Mouse (Mus musculus) c-Kit-positive CD71-positive TER-119-positive erythroid progenitor cells, embryonic 14.5 days (primary cell): Measurements from ENCODE around the gene Fnip1.

Experiments used
- DNase-seq: peaks from one replicate; pipeline ENCODE4 v3.0.0-alpha.2; 2013; ENCODE audit warnings: low spot score

The Fnip1 gene

GRCm38 (mm10) chr11:54458168-54458567 lies 20.2 kb downstream of the Fnip1 start:
- DNase-seq, result no peak

DNA sequence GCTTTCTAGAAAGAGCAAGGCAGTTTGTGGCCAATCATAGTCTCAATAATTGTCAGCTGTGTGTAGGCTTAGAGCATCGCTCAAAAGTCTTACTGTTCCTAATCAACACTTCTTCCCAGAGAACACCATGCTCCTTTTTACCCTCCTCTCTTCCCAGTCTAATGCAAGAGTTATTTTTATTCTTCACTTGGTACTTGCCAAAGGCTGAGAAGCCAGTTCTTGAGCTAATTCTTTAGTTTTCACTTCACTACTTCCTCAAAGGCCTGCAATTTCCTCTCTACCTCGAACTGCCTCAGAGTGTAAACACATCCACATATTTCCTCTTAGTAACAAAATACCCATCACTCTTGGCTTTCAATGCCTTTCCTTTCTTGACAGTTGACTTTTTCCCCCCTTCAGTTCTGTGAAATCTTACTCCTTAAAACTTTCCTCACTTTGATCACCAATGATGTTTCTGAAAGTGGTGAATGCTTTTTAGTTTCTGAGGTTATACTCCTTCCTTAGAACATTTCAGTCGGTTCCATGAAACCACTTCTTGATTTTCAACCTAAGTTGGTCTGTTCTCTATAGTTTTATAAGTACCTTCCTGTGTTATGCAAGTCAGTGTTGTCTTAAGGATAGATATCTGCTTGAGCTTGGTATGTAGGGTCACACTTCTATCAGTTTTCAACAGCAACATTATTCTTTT lies 26.7 kb downstream of the Fnip1 start:
- no peak for DNase-seq

- DNase-seq, result no peak
These were observed 34.2 kb downstream of the Fnip1 start for GRCm38 (mm10) chr11:54472231-54472630.

- DNase-seq, result peak; percentile 28
These were observed 40.4 kb downstream of the Fnip1 start for GRCm38 (mm10) chr11:54478414-54478813.

- DNase-seq, result no peak
These were observed 48.0 kb downstream of the Fnip1 start for GRCm38 (mm10) chr11:54486041-54486440.

- DNase-seq, result no peak
These were observed 54.1 kb downstream of the Fnip1 start for GRCm38 (mm10) chr11:54491946-54492558.

DNA sequence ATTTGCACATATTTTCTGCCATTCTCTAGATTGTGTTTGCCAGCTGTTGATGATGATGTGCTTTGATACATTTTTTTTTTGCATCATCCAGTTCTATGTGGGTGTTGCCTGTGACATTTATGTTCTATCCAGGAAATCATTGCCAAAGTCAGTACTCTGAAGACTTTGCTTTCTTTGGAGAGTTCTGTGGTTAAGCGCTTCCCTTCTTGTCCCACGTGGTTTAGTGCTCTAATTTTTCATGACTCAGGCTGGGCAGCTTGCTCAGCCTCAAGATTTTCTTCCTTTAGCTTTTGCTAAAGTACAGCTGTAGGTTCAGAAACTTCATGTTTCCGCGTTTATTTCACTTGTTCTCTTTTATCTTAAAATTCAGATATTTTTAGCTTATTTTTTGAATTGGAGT lies 54.6 kb downstream of the Fnip1 start:
- no peak for DNase-seq

- no peak for DNase-seq
These were observed 61.8 kb downstream of the Fnip1 start for GRCm38 (mm10) chr11:54499838-54500237.

- DNase-seq, result no peak
These were observed 64.7 kb downstream of the Fnip1 start for GRCm38 (mm10) chr11:54502546-54503245.

- DNase-seq, result no peak
These were observed 75.6 kb downstream of the Fnip1 start for GRCm38 (mm10) chr11:54513584-54513983.

GRCm38 (mm10) chr11:54521927-54522528 lies 84.0 kb downstream of the Fnip1 start:
- DNase-seq, result no peak

GRCm38 (mm10) chr11:54522529-54523430 lies 84.8 kb downstream of the Fnip1 start, which contains the start of gene Rapgef6:
Gene Rapgef6 (plus strand): TSS chr11:54522847.
- DNase-seq, result peak; percentile 99

GRCm38 (mm10) chr11:54523431-54524001 lies 85.5 kb downstream of the Fnip1 start:
- DNase-seq, result peak; percentile 27

- DNase-seq, result no peak
These were observed 90.0 kb downstream of the Fnip1 start for GRCm38 (mm10) chr11:54528002-54528401.

- no peak for DNase-seq
These were observed 92.4 kb downstream of the Fnip1 start for GRCm38 (mm10) chr11:54530391-54530790.

DNA sequence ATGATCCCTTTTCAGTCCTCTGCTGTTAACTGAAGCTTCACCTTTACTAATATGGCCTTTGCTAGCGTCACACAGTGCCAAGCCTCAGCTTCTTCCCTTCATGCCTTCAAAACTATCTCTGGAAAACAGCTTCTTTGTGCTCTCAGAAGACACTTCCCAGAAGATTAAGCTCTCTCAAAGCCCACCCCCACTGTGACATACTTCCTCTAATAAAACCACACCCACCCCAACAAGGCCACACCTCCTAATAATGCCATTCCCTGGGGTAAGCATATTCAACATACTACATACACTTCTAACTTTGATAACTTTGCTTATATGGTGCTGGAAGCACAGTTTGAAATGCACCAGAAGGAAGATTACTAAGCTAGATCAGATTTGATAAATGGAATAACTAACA lies 92.9 kb downstream of the Fnip1 start:
- no peak for DNase-seq

DNA sequence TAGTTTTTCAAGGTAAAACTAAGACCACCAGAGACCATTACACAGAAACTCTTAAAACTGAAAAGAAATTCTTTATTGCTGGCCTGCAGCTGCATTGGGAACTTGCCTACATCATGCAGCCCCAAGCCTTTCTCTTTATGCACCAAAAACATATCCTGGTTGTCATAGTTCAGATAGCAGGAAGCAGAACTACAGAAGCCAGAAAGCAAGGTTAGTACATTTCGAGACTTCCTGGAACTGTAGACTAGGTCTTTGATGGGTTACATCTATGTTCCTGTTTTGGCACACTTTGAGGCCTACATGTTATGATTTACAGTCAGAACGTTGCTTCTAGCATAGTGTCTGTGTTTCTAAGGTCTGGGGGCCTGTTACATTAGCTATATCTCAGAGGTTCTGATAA lies 95.8 kb downstream of the Fnip1 start:
- no peak for DNase-seq

DNA sequence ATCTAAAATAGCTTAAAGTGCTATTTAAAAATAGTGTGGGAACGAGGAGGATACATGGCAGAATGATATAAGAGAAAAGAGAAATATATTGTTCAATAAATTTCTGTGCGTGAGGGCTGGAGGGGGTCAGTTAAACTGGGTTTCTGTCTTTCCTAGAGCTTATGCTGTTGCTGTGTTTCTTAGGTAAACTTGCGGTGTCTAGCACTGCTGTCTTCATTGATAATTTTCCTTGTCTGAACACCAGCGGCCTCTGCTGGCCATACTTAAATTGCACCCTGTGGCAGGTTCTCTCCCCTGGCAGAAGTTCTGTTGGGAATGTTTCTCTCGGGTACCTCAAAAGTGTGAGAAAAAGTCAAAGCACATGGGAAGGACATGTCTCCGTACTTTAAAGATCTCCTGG lies 96.9 kb downstream of the Fnip1 start:
- DNase-seq, result peak; percentile 80

DNA sequence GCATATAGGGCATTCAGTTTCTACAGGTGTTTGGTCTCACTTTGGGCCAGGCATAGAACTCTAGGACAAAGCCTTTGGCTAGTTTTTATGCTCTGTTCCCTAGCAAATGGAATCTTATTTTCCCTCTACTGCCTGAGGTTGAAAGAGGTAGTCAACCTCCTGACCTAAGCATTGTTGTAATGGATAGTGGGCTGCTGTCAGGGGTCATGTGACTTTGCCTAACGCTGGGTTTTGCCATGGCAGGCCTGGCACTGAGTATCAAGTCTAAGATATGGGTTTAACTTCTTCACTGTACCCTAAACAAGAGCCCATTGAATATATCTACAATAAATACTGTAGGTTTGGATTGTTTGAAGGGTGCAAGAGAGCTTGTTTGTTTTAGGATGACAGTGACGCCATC lies 101.0 kb downstream of the Fnip1 start:
- DNase-seq, result no peak

DNA sequence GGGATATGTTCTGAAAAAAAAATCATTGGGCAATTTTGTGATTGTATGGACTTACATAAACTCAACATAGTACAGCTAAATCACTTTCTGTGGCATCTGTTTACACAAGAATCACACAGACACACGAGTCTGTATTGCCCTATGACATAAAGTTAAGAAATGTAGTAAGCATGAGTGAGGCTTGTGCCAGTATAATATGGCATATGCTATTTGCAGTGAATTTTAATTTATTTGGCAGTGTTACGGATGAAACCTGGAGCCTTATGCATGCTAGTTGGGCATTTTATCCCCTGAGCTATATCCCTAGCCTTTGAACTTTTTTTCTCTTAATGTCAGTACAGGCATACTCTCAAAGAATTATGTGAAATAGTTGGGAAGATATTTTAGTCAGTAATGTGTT lies 101.5 kb downstream of the Fnip1 start:
- no peak for DNase-seq

- DNase-seq, result no peak
These were observed 102.3 kb downstream of the Fnip1 start for GRCm38 (mm10) chr11:54540328-54540727.
